8 mouse cellular contexts compared by ENCODE assay signal in the genomic region with DNA sequence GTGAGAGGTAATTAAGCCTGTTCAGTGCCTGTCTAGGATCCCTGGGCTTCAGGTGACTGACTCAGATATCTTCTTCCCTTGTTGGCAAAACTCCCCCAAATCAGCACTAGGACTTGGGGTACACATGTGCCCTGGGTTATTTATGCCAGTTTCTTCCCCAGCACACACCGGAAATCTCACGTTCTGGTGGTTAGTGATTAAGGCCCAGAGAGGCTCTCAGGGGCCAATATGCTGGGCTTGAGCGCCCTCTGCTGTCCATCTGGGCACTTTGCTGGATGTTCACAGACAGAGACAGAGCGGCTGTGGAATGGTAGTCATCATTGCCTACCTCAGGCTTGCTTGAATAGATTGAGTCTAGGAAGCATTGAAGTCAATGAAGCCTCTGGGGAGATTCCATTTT. TPM values are rescaled to one million over a fixed set of nuclear protein-coding genes. Genes with fewer than 3 reads are reported as not detected.
DNase-seq lines count a peak whose midpoint lies in the region; ATAC-seq and TF ChIP-seq lines count a peak whose summit lies in the region.

No protein-coding gene starts in this region.

- H3K27me3 ChIP-seq in intestine, postnatal 0 days (replicated peaks; ENCODE audit: control insufficient read depth, insufficient read depth, low read length): no peaks in the 10 kb centered on the region
- no peaks in the 10 kb centered on the region for H3K27me3 ChIP-seq in midbrain, embryonic 12.5 days

- TF ChIP-seq CTCF in intestine, postnatal 0 days (IDR thresholded peaks at IDR 0.05; ENCODE audit: low read depth): peak; percentile 96

- peak; percentile 91 for DNase-seq in heart, adult 11 months
- no peak for DNase-seq in heart, postnatal 25 days (ENCODE audit: low spot score)
- DNase-seq in cerebellum, postnatal 36 days: peak; percentile 78 to 86
- DNase-seq in gastrocnemius, adult 8-10 months (ENCODE audit: low spot score in 2 of 2): peak; percentile 46 to 63
- DNase-seq in left cerebral cortex, postnatal 36 days (ENCODE audit: low spot score in 2 of 2): peak; percentile 77 to 86
- DNase-seq in spleen, adult 18-20 months: peak; percentile 22 to 56

- H3K4me2 ChIP-seq in intestine, postnatal 0 days (replicated peaks; ENCODE audit: low read depth): no peak overlapping the region
- no peak overlapping the region for H3K4me2 ChIP-seq in midbrain, embryonic 12.5 days (replicated peaks)

- ATAC-seq in intestine, postnatal 0 days: peak; percentile 42; the same call in 1 of the 2 replicates
- ATAC-seq in midbrain, embryonic 12.5 days (ENCODE audit: low FRiP score, low read depth): peak; percentile 73

- no peaks in the 10 kb centered on the region for H3K9me3 ChIP-seq in intestine, postnatal 0 days (ENCODE audit: control insufficient read depth)
- H3K9me3 ChIP-seq in midbrain, embryonic 12.5 days: no peaks in the 10 kb centered on the region

- no peak overlapping the region for H3K4me3 ChIP-seq in intestine, postnatal 0 days (ENCODE audit: low read depth, low read length)
- no peak overlapping the region for H3K4me3 ChIP-seq in midbrain, embryonic 12.5 days

- no peak overlapping the region for H3K9ac ChIP-seq in intestine, postnatal 0 days (ENCODE audit: low read depth, low read length)
- no peak overlapping the region for H3K9ac ChIP-seq in midbrain, embryonic 12.5 days (replicated peaks)

- H3K36me3 ChIP-seq in intestine, postnatal 0 days (ENCODE audit: control insufficient read depth, insufficient read depth): no peaks in the 10 kb centered on the region
- no peaks in the 10 kb centered on the region for H3K36me3 ChIP-seq in midbrain, embryonic 12.5 days

- 8% methylated on average over 4 of the region's 4 CpGs for WGBS in intestine, postnatal 0 days
- WGBS in midbrain, embryonic 12.5 days: 3% methylated on average over 4 of the region's 4 CpGs

- H3K27ac ChIP-seq in intestine, postnatal 0 days (ENCODE audit: low read depth, low read length): no peak overlapping the region
- H3K27ac ChIP-seq in midbrain, embryonic 12.5 days (replicated peaks): no peak overlapping the region

- intact Hi-C loops in heart, postnatal 25 days (cut with DNase I): loop anchor here (1.0 to 2.0 kb wide), 3 partner anchors 112 to 280 kb away; partner anchors contain the start of gene Col6a2
- intact Hi-C loops in left cerebral cortex, postnatal 36 days (cut with DNase I): loop anchor here (2.0 to 5.0 kb wide), 4 partner anchors 112 to 268 kb away; partner anchors contain the start of genes Col6a2, Lss, Mcm3ap and Ybey

- peaks cover 3% of the 10 kb centered on the region; the same call in 1 of the 2 replicates for H3K4me1 ChIP-seq in intestine, postnatal 0 days (replicated peaks; ENCODE audit: control insufficient read depth, insufficient read depth, low read length)
- H3K4me1 ChIP-seq in midbrain, embryonic 12.5 days: peaks cover 11% of the 10 kb centered on the region; the same call in 1 of the 2 replicates

RNA-seq across cellular contexts. Expression of gene Col6a1, which starts 9.0 kb away (rescaled TPM):
- total RNA-seq in heart, postnatal 25 days (2021): 10 to 100 TPM; 83.0 to 93.0 TPM
- 10 to 100 TPM; 11.6 to 27.0 (median 15.2) TPM for total RNA-seq in gastrocnemius, adult 8-10 months (2022)
- polyA plus RNA-seq in intestine, postnatal 0 days (2015; fragmentation: Nextera tagmentation; extraction: Ambion mirVana): 112 and 113 TPM in 2 replicates
- total RNA-seq in left cerebral cortex, postnatal 36 days (2021): 10 to 100 TPM; 31.3 to 57.3 TPM
- 25.8 and 33.3 TPM in 2 replicates for polyA plus RNA-seq in midbrain, embryonic 12.5 days (2016; fragmentation: Nextera tagmentation; extraction: Ambion mirVana)
